Mouse (Mus musculus) liver, embryonic 14.5 days (tissue): ENCODE measurements around the gene Ano10.

Source experiments
- CTCF ChIP-seq: IDR thresholded peaks from 2 replicates; pipeline ENCODE4 v1.5.1; 2016; ENCODE audit warnings: antibody characterized with exemption, low read depth, control low read depth
- EP300 ChIP-seq: IDR thresholded peaks from 2 replicates; pipeline ENCODE4 v1.6.1; 2016; ENCODE audit warnings: antibody characterized with exemption, low read depth

- TF ChIP-seq CTCF (no peak), EP300 (no peak)
Measured at GRCm38 (mm10) chr9:122135095-122135884, 158.9 kb downstream of the Ano10 start.
